Mouse (Mus musculus): Measurements from ENCODE around the gene Copz1. TPM values are rescaled to one million over a fixed set of nuclear protein-coding genes. Genes with fewer than 3 reads are reported as not detected.

The Copz1 gene
- total RNA-seq (2014; rRNA removed; ENCODE audit: low replicate concordance) (109 and 117 TPM in 2 replicates), polyA plus RNA-seq (2015; fragmentation: Nextera tagmentation; extraction: Ambion mirVana) (124 TPM in 2 replicates)

GRCm38 (mm10) chr15:103272419-103273279 is at the start of gene Copz1:
TSS of gene Copz1 (plus strand) at chr15:103272714.
- peak; percentile 98 for ATAC-seq (ENCODE audit: insufficient read depth, low read depth)
- under 1% methylated on average over 38 of the region's 38 CpGs for WGBS

DNA sequence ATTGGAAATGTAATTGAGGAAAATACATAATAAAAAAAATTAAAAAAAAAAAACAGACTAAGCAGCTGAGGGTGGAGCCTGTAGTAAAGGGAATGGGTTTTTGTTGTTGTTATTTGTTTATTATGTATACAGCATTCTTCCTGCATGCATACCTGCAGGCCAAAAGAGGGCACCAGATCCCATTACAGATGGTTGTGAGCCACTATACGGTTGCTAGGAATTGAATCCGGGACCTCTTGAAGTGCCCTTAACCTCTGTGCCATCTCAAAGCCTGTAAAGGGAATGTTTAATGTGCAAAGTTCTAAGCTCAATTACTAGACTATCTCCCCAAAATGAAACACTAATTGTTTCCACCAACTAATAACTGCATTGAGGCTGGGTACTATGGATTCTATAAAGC is 48.4 kb upstream of the Copz1 start:
- WGBS = 96% methylated on average over 2 of the region's 2 CpGs
- H3K4me1 ChIP-seq (ENCODE audit: control insufficient read depth, insufficient read depth) = peaks cover 12% of the 10 kb centered on the region; the same call in 1 of the 2 replicates
- no peaks in the 10 kb centered on the region for H3K36me3 ChIP-seq (replicated peaks; ENCODE audit: control insufficient read depth, insufficient read depth, low read length)
- no peak overlapping the region for H3K9ac ChIP-seq (replicated peaks; ENCODE audit: low read depth, low read length)
- H3K27ac ChIP-seq (ENCODE audit: low read depth) = no peak overlapping the region
- H3K27me3 ChIP-seq (ENCODE audit: control insufficient read depth, insufficient read depth, low read length) = no peaks in the 10 kb centered on the region
- no peak for DNase-seq (ENCODE audit: low spot score)
- ATAC-seq (ENCODE audit: insufficient read depth, low read depth) = no peak
- no peaks in the 10 kb centered on the region for H3K9me3 ChIP-seq (replicated peaks; ENCODE audit: control insufficient read depth, low read length)
- no peak overlapping the region for H3K4me2 ChIP-seq (ENCODE audit: low read depth, low read length)
- TF ChIP-seq CTCF (IDR thresholded peaks at IDR 0.05; ENCODE audit: low read depth) (no peak), EP300 (IDR thresholded peaks at IDR 0.05; ENCODE audit: low read depth) (no peak)
- H3K4me3 ChIP-seq (ENCODE audit: low read depth, low read length) = no peak overlapping the region

More at GRCm38 (mm10) chr15:103272419-103273279, at the start of gene Copz1:
- Histone ChIP-seq H3K4me1 (ENCODE audit: control insufficient read depth, insufficient read depth) (0 out of 2 replicates have a peak, but pooled peaks cover 3% of the 10 kb centered on the region), H3K9ac (replicated peaks; ENCODE audit: low read depth, low read length) (peak within 1 kb of the TSS; percentile 75), H3K9me3 (replicated peaks; ENCODE audit: control insufficient read depth, low read length) (no peaks in the 10 kb centered on the region), H3K27ac (ENCODE audit: low read depth) (peak within 1 kb of the TSS; percentile 67), H3K4me2 (ENCODE audit: low read depth, low read length) (peak within 1 kb of the TSS; percentile 69), H3K27me3 (ENCODE audit: control insufficient read depth, insufficient read depth, low read length) (no peaks in the 10 kb centered on the region), H3K36me3 (replicated peaks; ENCODE audit: control insufficient read depth, insufficient read depth, low read length) (peaks cover 6% of the 10 kb centered on the region; the same call in 1 of the 2 replicates), H3K4me3 (ENCODE audit: low read depth, low read length) (peak within 1 kb of the TSS; percentile 83)
- TF ChIP-seq EP300 (IDR thresholded peaks at IDR 0.05; ENCODE audit: low read depth) = no peak
- TF ChIP-seq CTCF (IDR thresholded peaks at IDR 0.05; ENCODE audit: low read depth) = peak; percentile 33
- peak; percentile 100 for DNase-seq (ENCODE audit: low spot score)

DNA sequence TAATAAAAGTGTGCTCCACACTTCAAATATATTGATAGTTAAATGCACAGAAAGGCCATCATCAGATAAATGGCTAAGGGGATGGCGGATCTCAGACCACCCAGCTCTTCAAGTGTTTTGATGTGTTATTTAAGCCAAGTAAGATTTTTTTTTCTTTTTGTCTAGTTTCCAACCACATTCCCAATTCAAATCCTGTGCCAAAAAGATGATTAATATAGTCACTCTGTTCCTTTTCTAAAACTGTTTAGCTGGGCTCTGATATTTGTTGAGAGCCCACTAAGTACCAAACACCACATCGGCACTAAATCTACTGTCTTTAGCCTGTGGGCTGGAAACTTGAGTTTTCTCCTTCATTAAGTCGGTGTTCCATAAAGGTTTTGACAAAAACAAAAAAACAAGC is 45.5 kb upstream of the Copz1 start:
- H3K27ac ChIP-seq (ENCODE audit: low read depth) = peak overlapping the region; percentile 13; the same call in 1 of the 2 replicates
- ATAC-seq (ENCODE audit: insufficient read depth, low read depth) = no peak
- H3K4me3 ChIP-seq (ENCODE audit: low read depth, low read length) = no peak overlapping the region
- H3K9me3 ChIP-seq (replicated peaks; ENCODE audit: control insufficient read depth, low read length) = no peaks in the 10 kb centered on the region
- H3K9ac ChIP-seq (replicated peaks; ENCODE audit: low read depth, low read length) = no peak overlapping the region
- H3K4me2 ChIP-seq (ENCODE audit: low read depth, low read length) = no peak overlapping the region
- DNase-seq (ENCODE audit: low spot score) = no peak
- H3K4me1 ChIP-seq (ENCODE audit: control insufficient read depth, insufficient read depth) = no peaks in the 10 kb centered on the region; the same call in 1 of the 2 replicates
- TF ChIP-seq EP300 (IDR thresholded peaks at IDR 0.05; ENCODE audit: low read depth) = no peak
- no peak for TF ChIP-seq CTCF (IDR thresholded peaks at IDR 0.05; ENCODE audit: low read depth)
- WGBS = 83% methylated on average over 3 of the region's 3 CpGs
- no peaks in the 10 kb centered on the region for H3K36me3 ChIP-seq (replicated peaks; ENCODE audit: control insufficient read depth, insufficient read depth, low read length)
- no peaks in the 10 kb centered on the region for H3K27me3 ChIP-seq (ENCODE audit: control insufficient read depth, insufficient read depth, low read length)

DNA sequence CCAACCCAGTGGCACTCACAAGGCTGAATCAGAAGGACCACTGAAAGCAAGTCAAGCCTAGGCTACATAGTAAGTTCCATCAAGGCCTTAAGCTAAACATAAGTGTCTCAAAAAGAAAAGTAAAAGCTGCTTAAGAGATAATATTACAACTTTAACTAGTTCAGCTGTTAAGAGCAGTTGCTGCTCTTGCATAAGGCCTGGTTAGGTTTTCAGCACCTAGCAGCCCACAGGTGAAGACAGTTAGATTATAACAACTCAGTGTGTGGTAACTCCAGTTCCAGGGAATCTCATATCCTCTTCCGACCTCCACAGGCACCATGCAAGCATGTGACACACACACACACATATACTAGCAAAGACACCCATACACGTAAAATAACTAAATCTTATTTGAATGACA is 44.9 kb upstream of the Copz1 start:
- H3K36me3 ChIP-seq (replicated peaks; ENCODE audit: control insufficient read depth, insufficient read depth, low read length) = no peaks in the 10 kb centered on the region
- H3K27ac ChIP-seq (ENCODE audit: low read depth) = peak overlapping the region; percentile 13; the same call in 1 of the 2 replicates
- no peaks in the 10 kb centered on the region for H3K9me3 ChIP-seq (replicated peaks; ENCODE audit: control insufficient read depth, low read length)
- no peak overlapping the region for H3K4me3 ChIP-seq (ENCODE audit: low read depth, low read length)
- 53% methylated on average over 2 of the region's 2 CpGs for WGBS
- ATAC-seq (ENCODE audit: insufficient read depth, low read depth) = no peak
- no peak overlapping the region for H3K9ac ChIP-seq (replicated peaks; ENCODE audit: low read depth, low read length)
- DNase-seq (ENCODE audit: low spot score) = peak; percentile 5
- H3K4me2 ChIP-seq (ENCODE audit: low read depth, low read length) = no peak overlapping the region
- no peak for TF ChIP-seq EP300 (IDR thresholded peaks at IDR 0.05; ENCODE audit: low read depth)
- TF ChIP-seq CTCF (IDR thresholded peaks at IDR 0.05; ENCODE audit: low read depth) = no peak
- no peaks in the 10 kb centered on the region for H3K27me3 ChIP-seq (ENCODE audit: control insufficient read depth, insufficient read depth, low read length)
- no peaks in the 10 kb centered on the region; the same call in 1 of the 2 replicates for H3K4me1 ChIP-seq (ENCODE audit: control insufficient read depth, insufficient read depth)

DNA sequence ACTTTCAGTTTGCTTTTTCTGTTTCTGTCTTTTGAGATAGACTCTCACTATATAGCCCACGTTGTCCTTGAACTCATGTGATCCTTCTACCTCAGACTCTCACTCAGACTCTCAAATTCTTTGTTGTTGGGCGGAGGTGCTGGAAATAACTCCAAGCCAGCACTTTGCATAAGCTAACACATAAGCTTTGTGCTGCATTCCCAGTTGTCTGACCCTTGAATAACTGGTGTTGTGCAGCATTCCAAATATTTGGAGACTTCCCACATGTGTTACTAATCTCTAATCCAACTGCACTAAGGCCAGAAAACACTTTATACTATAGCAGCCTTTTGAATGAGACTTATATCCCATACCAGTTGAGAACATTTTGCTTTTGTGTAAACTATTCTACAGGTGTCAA is 43.6 kb upstream of the Copz1 start:
- ATAC-seq (ENCODE audit: insufficient read depth, low read depth) = peak; percentile 76

More for the DNA sequence above, 43.6 kb upstream of the Copz1 start:
- H3K4me2 ChIP-seq (ENCODE audit: low read depth, low read length) = no peak overlapping the region
- H3K9ac ChIP-seq (replicated peaks; ENCODE audit: low read depth, low read length) = no peak overlapping the region
- H3K4me1 ChIP-seq (ENCODE audit: control insufficient read depth, insufficient read depth) = peaks cover 7% of the 10 kb centered on the region; the same call in 1 of the 2 replicates
- no peak for TF ChIP-seq EP300 (IDR thresholded peaks at IDR 0.05; ENCODE audit: low read depth)
- TF ChIP-seq CTCF (IDR thresholded peaks at IDR 0.05; ENCODE audit: low read depth) = no peak
- no peaks in the 10 kb centered on the region for H3K27me3 ChIP-seq (ENCODE audit: control insufficient read depth, insufficient read depth, low read length)
- H3K9me3 ChIP-seq (replicated peaks; ENCODE audit: control insufficient read depth, low read length) = no peaks in the 10 kb centered on the region
- H3K36me3 ChIP-seq (replicated peaks; ENCODE audit: control insufficient read depth, insufficient read depth, low read length) = no peaks in the 10 kb centered on the region
- DNase-seq (ENCODE audit: low spot score) = peak; percentile 53
- peak overlapping the region; percentile 81 for H3K27ac ChIP-seq (ENCODE audit: low read depth)
- no peak overlapping the region for H3K4me3 ChIP-seq (ENCODE audit: low read depth, low read length)
- WGBS = 30% methylated on average over 2 of the region's 2 CpGs

Data from heart, postnatal 0 days (tissue).